Mouse (Mus musculus) adrenal gland, adult 2 months (tissue): ENCODE data around the gene Nsg1. TPM values are rescaled to one million over a fixed set of nuclear protein-coding genes. Genes with fewer than 3 reads are reported as not detected.

Experiments used
- polyA plus RNA-seq: library from polyadenylated mRNA; depleted of rRNA; stranded (reverse); fragments of >200 nt; gene quantifications from 2 replicates; pipeline ENCODE4 v1.2.3, GENCODE M21; 2012; rRNA removed
- total RNA-seq, 2 experiments: library from RNA; stranded (reverse); gene quantifications; 2 replicates each; pipeline ENCODE4 v1.2.3; 2021

Nsg1 gene
- total and polyA plus RNA-seq, 3 experiments, result 41.3 to 89.3 (median 58.0) TPM

Other genes with a start within 250 kb of the Nsg1 start
- gene Stx18, start 121.2 kb downstream of the Nsg1 start, total RNA-seq, result 10 to 100 TPM; 31.9 to 37.1 TPM
- 12.9 and 14.6 TPM in 2 replicates for gene Stx18, start 121.2 kb downstream of the Nsg1 start, polyA plus RNA-seq
- gene Zbtb49, start 60.5 kb upstream of the Nsg1 start, total RNA-seq, result 1 to 10 TPM; 7.1 to 8.8 TPM
- gene Zbtb49, start 60.5 kb upstream of the Nsg1 start, polyA plus RNA-seq, result 11.1 and 11.4 TPM in 2 replicates
- gene Lyar, start 60.6 kb upstream of the Nsg1 start, total RNA-seq, result 10 to 100 TPM; 16.1 to 23.6 TPM
- 1.6 and 2.5 TPM in 2 replicates for gene Lyar, start 60.6 kb upstream of the Nsg1 start, polyA plus RNA-seq
- 10 to 100 TPM; 32.3 to 38.9 TPM for gene Tmem128, start 100.3 kb upstream of the Nsg1 start, total RNA-seq
- gene Tmem128, start 100.3 kb upstream of the Nsg1 start, polyA plus RNA-seq, result 12.0 and 12.7 TPM in 2 replicates
- gene Otop1, start 116.1 kb upstream of the Nsg1 start, total RNA-seq, result 10 to 100 TPM; 40.9 to 52.0 TPM
- 12.9 and 24.0 TPM in 2 replicates for gene Otop1, start 116.1 kb upstream of the Nsg1 start, polyA plus RNA-seq
- gene Drd5, start 159.5 kb upstream of the Nsg1 start, total RNA-seq, result not detected
- not detected in 2 replicates for gene Drd5, start 159.5 kb upstream of the Nsg1 start, polyA plus RNA-seq